Mouse (Mus musculus): ENCODE measurements at regions not wholly inside any gene's neighbourhood (a gene's known extent, or its start where the extent isn't known, plus 50 kb on each side); places are given as distances from the start of the nearest gene placed in this dataset.

DNA sequence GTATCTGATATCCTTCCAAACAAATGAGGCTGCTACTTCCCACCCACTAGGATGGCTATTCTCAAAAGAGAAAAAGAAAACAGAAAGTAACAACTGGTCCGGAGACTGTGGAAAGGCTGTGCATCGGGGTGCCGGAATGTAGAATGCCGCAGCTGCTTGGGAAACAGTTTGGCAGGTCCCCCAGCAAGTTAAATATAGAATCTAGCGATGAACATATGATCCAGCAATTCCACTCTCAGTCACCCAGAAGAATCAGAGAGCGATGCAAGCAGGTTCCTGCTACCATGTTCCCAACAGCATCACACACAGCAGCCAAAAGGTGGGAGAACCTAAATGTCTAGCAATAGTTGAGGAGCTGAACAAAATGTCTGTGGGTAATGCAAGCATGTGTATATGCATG is 528.3 kb upstream of the Gm19410 start:
- DNase-seq (ENCODE audit: low spot score in 2 of 2): no peak

DNA sequence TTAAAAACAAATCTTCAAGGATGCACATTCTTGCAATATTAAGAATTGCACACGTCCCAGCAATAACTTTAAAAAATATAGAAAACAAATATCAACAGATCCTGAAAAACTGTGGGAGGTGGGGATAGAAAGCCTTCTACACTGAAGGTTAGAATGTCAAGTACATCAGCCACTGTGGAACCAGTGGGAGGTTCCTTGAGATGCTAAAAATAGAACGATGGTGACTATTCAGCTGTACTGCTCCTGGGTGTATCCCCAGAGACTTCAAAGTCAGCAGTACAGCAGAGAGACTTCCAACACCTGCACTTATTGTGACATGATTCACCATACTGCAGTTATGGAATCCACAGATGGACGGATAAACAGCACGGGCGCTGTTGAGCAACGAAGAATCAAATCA is 524.7 kb upstream of the Gm19410 start:
- no peak for DNase-seq (ENCODE audit: low spot score in 2 of 2)

DNA sequence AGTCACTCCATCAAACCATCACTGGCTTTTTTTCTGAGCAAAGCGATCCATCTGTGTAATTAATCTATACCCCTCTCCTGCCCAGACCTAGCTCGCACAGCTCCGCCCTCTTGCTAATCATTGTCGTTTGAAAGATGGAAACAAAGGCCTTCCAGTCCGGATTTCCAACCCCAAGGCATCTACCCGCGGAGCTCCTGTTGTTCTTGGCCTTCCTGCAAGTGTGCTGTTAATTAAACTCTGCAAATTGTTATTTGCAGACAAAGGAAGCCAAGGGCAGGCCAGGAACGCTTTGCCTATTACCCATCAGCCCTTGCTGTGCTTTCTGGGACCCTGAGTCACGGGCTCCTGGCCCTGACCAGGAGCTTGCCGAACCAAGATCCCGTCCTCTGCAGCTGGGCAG is 522.0 kb upstream of the Gm19410 start:
- DNase-seq (ENCODE audit: low spot score in 2 of 2): no peak

DNA sequence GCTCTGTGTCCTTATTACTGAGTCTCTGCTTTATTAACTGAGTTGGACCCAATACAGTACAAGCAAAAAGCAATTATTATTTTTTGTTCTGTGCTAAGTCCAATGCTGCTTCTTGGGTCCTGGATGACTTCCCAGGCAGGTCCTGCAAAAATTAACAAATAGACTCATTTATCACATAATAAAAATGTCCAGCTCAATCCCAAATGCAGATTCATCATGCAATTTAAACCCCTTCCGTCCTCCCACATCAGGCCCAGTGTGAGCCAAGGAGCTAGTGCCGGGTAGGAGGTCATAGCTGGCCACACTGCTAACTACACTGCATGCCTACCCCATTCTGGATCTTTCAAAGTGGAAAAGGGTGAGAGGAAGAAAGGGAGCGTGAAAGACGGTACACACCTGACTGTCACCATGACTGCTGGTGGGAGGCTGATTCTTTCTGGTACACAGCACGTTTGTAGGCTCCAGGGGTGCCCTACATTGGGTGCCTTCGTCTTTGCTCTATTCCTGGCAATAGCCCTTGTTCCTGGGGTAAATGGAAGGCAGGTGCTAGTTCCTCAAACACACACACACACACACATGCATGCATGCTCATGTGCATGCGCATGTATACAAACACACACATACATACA is 515.7 kb upstream of the Gm19410 start:
- DNase-seq (ENCODE audit: low spot score in 2 of 2): no peak

DNA sequence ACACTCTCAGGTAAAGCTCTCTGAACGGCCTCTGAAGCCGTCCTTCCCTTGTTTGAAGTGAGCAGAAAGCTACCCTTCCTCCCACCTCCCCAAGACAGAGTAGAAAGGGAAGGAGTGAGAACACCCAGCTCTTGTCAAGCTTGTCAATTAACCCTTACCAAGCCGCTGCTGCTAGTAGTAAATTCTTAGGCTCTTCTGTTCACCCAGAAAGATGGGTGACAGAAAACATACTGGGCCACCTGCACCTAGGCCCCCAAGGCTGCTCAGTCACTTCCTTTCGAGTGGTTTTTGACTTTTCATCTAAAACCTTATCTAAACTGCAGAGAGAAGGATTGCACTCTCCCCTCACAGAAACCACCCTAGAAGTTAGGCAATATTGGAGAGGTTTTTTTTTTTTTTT is 514.9 kb upstream of the Gm19410 start:
- no peak for DNase-seq (ENCODE audit: low spot score in 2 of 2)

DNA sequence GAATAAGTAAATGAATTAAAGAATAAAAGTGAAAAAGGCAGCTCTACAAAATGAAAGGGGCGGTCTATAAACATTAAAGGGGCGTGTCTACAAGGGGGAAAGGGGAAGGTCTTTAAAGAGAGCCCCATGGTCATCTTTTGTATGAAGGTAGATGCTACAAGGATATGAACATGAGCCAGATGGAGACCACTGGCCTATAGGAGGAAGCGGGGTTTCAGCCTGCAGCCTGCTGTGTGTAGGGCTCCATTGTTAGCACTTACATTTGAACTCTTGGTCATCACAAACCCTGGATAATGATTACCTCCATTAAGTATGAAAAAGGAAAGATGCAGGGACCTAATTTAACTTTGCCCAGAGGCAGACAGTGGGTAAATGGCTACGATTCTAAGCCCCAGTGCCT is 511.6 kb upstream of the Gm19410 start:
- DNase-seq (ENCODE audit: low spot score in 2 of 2): no peak

DNA sequence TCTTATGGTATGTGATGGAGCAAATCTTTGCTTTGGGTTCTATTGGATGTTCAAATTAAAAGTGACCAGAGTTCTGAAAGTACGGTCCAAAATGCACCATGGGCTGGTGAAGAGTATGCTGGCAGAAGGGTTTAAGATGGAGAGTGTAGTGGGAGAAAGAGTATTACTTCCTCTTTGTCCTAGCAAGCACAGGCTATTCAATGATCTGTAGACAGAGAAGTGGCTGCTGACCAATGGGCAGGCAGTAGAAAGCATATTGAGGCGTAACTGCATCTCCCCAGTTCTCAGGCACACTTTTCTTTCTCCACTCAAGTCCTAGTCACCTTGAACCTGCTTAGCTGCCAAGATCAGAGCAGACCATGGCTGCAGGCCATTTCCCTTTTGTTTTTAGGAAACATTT is 510.3 kb upstream of the Gm19410 start:
- no peak for DNase-seq (ENCODE audit: low spot score in 2 of 2)

DNA sequence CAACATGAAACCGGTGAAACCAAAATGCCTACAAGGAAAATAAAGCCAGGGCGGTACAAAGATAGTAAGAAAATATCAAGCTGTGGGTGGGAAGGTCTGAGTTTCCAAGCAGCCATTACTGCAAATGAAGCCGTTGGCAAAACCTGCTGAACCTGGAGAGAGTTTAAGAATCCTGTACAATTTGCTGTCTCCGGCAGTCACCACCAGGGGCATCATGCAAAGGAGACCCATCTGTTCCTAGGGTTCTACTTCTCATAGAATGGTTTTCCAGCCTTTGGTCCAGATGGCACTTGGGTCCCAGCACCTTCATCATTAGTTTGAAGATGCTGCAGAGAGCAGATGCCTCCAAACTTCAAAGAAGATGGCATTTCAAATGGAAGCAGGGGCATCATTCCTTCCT is 508.6 kb upstream of the Gm19410 start:
- DNase-seq (ENCODE audit: low spot score in 2 of 2): no peak

DNA sequence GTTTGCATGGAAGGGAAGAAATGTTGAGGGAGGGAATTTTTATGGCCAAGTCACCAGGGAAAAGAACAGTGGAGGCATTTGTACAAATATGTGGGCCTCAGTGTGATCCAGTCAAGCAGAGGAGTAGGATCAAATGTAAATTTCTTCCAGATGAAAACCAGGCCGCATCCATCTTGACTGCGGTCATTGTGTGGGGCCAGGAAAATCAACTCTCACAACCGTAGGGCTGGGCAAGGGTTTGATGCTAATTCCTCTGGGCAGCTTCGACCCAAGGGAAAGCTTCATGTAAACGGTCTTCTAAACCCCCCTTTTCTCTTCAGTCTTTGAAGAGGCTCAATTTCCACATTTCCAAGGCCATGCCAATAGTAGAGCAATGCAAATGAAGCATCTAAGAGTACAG is 497.4 kb upstream of the Gm19410 start:
- no peak for DNase-seq (ENCODE audit: low spot score in 2 of 2)

DNA sequence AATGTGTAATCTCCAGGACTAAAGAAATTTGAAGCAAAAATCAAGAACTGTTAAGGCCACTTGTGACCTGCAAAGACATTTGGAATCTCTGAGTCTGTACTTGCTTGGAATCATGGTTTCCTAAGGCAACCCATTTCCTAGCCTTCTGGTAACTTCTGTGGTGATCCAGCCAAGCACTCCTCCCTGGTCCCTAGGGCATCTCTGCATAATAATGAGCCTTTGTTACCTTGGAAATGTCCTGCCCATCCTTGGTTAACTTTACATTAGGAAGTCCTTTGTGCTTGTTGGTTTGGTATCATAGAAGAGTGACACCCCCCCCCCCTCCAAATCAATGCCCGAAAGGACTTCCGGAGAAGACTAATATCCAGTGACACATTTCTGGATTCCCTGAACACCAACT is 496.6 kb upstream of the Gm19410 start:
- DNase-seq (ENCODE audit: low spot score in 2 of 2): no peak

DNA sequence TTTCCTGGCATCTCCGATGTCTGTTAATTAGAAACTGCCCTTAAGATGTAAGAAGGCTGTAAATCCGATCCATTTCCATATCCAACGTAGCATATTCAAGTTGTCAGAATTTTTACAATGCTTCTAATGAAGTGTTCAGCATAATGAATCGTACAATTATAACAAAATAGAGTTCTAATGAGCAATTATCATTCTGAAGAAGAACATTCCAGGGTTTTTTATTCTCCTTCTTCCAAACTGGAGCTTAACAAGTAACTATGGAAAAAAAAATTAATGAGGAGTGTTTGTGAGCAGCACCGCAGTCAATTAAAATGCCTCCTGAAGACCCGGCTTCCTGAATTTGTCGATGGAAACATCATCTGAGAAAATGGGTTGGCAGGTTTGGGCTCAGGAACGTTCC is 489.6 kb upstream of the Gm19410 start:
- no peak for DNase-seq (ENCODE audit: low spot score in 2 of 2)

DNA sequence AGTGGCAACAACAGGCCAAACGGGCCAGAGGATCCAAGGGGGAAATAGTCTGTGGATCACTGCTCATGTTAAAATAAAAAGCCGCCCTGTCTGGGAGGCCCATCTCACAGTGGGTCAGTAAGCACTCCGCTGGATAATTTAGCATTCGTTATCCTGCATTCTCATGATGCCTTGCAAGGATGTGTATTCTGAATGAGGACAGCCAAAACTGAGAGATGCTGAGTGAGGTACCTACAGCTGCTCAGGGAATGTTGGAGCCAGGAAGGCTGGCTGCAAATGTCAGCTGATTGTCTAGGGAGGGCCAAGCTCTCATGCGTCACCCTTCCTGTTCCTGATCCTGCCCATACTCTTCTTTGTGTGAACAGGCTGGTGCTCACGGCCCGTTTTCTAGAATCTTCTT is 489.1 kb upstream of the Gm19410 start:
- no peak for DNase-seq (ENCODE audit: low spot score in 2 of 2)

DNA sequence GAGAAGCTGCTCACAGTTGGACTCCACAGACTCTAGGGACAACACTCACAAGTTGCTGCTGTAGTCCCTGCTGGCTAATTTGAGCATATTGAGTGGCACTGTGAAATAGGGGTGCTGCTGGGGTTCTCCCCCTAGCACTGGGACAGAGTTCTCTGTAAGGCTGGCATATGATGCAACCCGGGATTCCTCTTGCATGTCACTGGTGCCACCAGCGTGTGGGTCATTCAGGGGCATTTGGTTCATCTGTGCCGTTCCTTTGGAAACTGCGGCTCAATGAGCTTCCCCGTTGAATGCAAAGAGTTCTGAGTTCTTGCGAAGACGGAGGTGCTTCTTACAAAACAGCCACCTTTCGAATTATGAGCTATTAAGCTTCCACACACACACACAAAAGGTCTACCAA is 486.6 kb upstream of the Gm19410 start:
- no peak for DNase-seq (ENCODE audit: low spot score in 2 of 2)

DNA sequence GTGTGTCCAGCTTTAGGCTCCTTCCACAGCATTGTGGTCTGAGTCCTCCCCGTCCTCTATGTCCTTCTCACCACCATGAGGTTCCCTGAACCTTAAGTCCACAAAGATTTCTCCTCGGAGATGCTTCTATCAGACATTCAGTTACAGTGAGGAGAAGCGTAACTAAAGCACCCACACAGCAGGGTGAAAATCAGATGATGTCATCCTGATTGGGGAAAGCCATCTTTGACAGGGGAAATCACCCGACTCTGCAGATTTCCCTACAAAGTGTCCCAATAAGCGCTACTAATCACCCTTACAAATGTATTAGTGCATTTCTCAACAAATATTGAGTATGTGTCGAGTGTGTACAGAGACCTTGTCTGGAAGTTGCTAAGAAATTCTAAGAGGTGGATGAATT is 484.8 kb upstream of the Gm19410 start:
- DNase-seq (ENCODE audit: low spot score in 2 of 2): no peak

DNA sequence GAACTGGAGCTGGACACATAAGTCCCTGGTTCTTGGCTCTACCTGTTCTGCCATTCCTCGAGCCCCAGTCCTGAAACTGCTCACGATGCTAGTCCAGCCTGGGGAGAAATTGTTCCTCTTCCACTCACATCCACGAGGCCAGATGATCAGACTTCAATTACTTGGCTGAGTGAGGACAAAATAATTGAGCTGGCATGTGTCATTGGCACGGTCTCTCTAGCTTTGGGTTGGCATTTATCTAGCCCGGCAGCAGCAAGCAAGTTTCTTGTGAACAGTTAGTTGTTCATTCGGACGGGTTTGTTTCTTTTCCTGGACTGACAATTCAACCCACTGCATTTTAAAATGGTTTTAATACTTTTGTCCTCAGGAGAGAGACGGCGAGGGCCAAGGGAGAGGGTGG is 482.2 kb upstream of the Gm19410 start:
- DNase-seq (ENCODE audit: low spot score in 2 of 2): no peak

DNA sequence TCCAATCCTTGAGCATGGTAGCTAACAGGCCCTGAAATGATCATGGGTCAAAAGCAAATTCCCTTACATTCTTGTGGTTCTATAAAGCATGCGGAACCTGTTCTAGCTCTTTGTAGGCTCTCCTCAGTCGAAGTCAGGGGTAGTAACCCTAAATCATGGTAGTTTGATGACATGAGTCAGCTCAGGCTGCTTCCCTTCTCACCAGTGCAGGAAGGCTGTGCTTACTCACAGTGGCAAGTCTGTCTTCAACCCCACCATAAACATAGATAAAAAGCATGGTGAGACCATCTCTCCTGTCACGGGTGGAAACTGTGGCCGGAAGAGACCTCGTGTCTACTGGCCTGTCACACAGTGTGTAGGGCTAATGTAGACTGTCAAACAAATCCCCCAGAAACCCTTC is 476.6 kb upstream of the Gm19410 start:
- DNase-seq (ENCODE audit: low spot score in 2 of 2): no peak

DNA sequence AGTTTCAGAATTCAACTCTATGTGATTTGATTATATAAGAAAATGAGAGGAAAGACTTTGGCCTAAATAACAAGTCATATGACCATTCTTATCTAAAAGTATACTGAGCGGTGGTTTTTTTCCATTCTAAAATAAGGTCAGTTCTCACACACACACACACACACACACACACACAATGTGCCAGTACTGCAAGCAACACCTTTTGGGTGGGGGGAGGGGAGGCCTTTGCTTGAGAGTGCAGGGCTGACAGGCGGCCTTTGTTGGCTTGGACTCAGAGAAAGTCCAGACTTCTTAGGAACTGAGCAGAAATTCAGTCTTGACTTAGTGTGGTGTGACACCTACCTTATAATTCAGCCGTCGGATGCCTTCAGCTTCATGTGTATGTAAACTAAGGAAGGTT is 475.6 kb upstream of the Gm19410 start:
- DNase-seq (ENCODE audit: low spot score in 2 of 2): no peak

DNA sequence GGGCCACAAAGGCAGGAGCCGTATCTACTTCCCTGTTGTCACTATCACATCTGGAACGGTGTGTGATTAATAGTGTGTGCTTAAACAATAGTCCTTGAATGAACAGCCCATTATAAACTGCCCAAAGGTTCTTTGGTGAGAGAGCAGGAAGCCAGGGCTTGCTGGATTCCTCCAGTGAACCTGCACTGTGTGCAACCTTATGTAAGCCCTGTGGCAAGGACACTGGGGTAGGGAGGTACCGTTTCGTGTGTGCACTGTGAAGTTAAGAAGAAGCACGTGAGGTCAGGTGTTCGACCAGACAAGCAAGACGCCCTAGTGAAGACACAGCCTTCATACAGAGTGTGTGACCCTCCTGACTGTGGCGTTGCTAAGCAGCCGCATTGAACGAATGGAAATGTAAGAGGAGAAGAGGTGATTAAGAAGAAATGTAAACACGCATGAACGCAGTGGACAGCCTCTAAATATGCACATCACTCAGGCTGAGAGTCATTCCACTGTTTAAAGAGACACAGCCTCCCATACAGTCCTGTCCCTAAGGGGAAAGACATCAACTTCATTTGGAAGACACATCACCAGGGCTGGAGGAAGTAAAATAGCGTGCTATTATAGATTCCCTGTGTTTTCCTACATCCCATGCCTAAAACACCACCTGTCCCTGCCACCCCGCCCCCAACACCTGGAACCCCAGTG is 472.0 kb upstream of the Gm19410 start:
- no peak for DNase-seq (ENCODE audit: low spot score in 2 of 2)

DNA sequence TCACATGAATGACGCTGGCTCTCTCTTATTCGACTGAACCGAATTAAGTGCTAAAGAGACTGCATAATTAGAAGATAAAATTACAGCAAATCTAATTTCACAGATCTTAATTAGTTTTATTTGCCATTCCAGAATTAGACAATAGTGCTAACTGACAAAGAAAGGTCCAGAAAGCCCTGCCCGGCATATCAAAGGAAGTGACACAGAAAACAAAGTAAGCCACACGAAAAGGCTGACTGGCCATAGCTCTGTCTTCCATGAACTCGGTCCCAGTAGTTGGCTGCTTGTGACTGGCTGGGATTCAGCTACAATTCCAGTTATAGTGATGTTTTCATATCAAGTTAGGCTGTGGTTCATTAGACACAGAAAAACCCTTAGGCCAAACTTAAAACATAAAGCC is 468.7 kb upstream of the Gm19410 start:
- no peak for DNase-seq (ENCODE audit: low spot score in 2 of 2)

DNA sequence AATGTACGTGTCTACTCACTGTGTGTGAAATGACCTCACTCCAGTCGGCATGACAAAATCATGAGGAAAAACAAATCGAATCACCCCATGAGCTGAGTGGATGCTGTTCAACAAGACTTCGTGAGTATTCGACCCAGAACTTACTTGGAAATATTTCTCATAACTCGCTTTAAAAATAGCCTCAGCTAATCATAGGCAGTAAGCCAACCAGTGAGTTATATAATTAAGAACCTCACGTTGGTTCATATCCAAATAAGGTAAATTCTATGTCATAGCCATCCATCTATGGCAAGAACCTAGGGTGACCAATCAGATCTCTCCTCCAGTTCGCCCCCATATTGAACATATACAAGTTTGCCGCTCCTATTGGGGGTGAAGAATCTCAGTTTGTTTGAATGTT is 466.5 kb upstream of the Gm19410 start:
- no peak for DNase-seq (ENCODE audit: low spot score in 2 of 2)

DNA sequence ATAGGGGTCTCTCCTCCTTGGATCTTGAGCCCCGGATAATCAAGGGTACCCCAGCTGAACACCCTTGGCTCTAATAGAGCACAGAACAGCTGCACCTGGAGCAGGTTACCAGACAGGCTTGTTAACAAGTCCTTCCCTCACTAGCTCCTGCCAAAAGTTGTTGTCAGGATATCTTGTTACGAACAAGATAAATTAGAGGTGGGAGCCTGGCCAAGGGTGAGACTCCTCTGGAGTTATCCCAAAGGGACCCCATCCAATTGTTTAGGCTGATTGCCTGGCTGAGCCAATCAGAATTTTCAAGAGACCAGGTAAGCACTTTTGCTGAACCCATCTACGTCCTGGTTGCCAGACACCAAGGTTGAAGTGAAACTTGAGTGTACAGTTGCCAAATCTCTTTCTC is 465.2 kb upstream of the Gm19410 start:
- no peak for DNase-seq (ENCODE audit: low spot score in 2 of 2)

DNA sequence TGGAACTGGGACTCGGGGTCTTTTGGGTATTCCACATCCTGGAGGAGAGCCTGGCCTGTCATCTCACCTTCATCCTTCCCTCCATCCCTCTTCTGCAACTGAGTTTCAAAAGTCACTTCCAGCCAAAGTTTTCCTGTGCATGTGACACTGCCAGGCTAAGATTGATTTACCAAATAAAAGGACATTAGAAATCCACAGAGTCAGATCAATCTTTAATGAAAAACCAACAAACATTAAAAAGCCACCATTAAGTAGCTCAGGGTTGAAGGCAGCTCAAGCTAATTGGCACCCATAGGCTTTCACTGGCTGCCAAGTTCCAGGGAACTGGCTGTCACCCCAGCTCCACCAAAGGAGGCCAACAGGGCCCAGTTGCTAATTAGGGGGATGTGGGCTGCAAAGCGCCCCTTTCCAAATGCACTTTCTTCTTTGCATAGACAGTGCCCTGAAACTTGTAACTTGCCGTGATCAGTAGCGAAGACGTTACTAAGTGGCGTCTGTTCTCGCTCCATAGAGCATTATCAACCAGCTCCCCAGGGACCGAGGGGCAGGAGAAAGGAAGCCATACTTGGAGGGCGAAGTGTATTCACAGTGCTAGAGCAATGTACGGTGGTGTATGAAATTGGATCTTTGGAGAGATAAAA is 464.6 kb upstream of the Gm19410 start:
- DNase-seq (ENCODE audit: low spot score in 2 of 2): no peak

DNA sequence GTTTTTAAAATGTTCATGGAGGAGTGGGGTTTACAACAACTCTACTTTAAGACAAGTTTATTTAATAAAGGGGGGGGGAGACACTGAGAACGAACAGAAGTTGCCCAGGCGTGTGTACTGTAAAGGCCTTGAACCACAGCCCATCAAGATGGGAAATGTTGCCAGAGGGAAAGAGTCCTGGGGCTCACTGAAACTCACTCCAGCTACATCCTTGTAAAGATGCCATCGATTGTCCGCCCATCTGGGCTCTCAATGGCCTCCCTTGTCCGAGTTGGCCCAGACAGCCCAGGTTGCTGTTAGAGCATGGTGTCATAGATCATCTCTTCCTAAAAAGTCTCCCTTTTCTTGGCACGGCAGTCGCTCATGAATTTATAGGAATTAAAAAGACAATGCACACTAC is 462.7 kb upstream of the Gm19410 start:
- DNase-seq (ENCODE audit: low spot score in 2 of 2): no peak
